ENCODE assay signal across 10 mouse cellular contexts in genomic region chr12:30003680-30004364, GRCm38 (mm10).
DNase-seq lines count a peak whose midpoint lies in the region; ATAC-seq and TF ChIP-seq lines count a peak whose summit lies in the region.
"Had no signal": no experiment of that assay in that cellular context is flagged by ENCODE, and none has a peak within 500 bp of the region (broad histone marks: within the 10 kb centered on the region; RNA-seq: fewer than 3 reads in every experiment).

No protein-coding gene starts in this region.

- no peaks in the 10 kb centered on the region for H3K4me1 ChIP-seq in hindbrain, embryonic 11.5 days (replicated peaks; ENCODE audit: control insufficient read depth, insufficient read depth, low read length)
- no peaks in the 10 kb centered on the region for H3K4me1 ChIP-seq in hindbrain, embryonic 10.5 days (replicated peaks)
- peaks cover 4% of the 10 kb centered on the region; the same call in 1 of the 2 replicates for H3K4me1 ChIP-seq in midbrain, embryonic 14.5 days (ENCODE audit: control insufficient read depth, insufficient read depth, low read length)
- H3K4me1 ChIP-seq in lung, adult 2 months (ENCODE audit: control insufficient read depth, insufficient read depth, low read length): no peaks in the 10 kb centered on the region

- H3K9ac ChIP-seq in hindbrain, embryonic 11.5 days (ENCODE audit: low read depth, low read length): no peak overlapping the region
- no peak overlapping the region for H3K9ac ChIP-seq in midbrain, embryonic 14.5 days (replicated peaks; ENCODE audit: low read length)

- TF ChIP-seq CTCF in lung, adult 2 months (IDR thresholded peaks at IDR 0.05; ENCODE audit: insufficient read depth, low read length): no peak

- no peaks in the 10 kb centered on the region for H3K9me3 ChIP-seq in hindbrain, embryonic 11.5 days (ENCODE audit: control insufficient read depth, low read length)
- H3K9me3 ChIP-seq in hindbrain, embryonic 10.5 days: no peaks in the 10 kb centered on the region
- no peaks in the 10 kb centered on the region for H3K9me3 ChIP-seq in midbrain, embryonic 14.5 days (ENCODE audit: control insufficient read depth, low read length)

- peak; percentile 11 for DNase-seq in hindbrain, embryonic 11.5 days (ENCODE audit: low spot score)
- DNase-seq in hindbrain, embryonic 10.5 days (ENCODE audit: low spot score): no peak
- peak; percentile 60 for DNase-seq in adrenal gland, postnatal 14 days
- DNase-seq in heart, adult 8-10 months (ENCODE audit: low spot score): peak; percentile 24
- DNase-seq in midbrain, embryonic 14.5 days: peak; percentile 9
- DNase-seq in lung, adult 2 months: no peak
- DNase-seq in lung, postnatal 14 days: no peak

- no peaks in the 10 kb centered on the region for H3K27me3 ChIP-seq in hindbrain, embryonic 11.5 days (ENCODE audit: control insufficient read depth, insufficient read depth, low read length)
- H3K27me3 ChIP-seq in hindbrain, embryonic 10.5 days (ENCODE audit: insufficient read depth, poor library complexity, severe bottlenecking): no peaks in the 10 kb centered on the region
- H3K27me3 ChIP-seq in midbrain, embryonic 14.5 days (ENCODE audit: control insufficient read depth, insufficient read depth, low read length): no peaks in the 10 kb centered on the region

- 76% methylated on average over 14 of the region's 14 CpGs for WGBS in hindbrain, embryonic 11.5 days
- WGBS in hindbrain, embryonic 10.5 days: 81% methylated on average over 14 of the region's 14 CpGs
- WGBS in midbrain, embryonic 14.5 days: 53% methylated on average over 14 of the region's 14 CpGs
- WGBS in lung, adult 2 months: 75% methylated on average over 14 of the region's 14 CpGs

- H3K4me3 ChIP-seq in hindbrain, embryonic 11.5 days (ENCODE audit: low read depth, low read length): no peak overlapping the region
- no peak overlapping the region for H3K4me3 ChIP-seq in hindbrain, embryonic 10.5 days
- no peak overlapping the region for H3K4me3 ChIP-seq in midbrain, embryonic 14.5 days (replicated peaks; ENCODE audit: low read depth, low read length)
- no peak overlapping the region for H3K4me3 ChIP-seq in lung, adult 2 months (replicated peaks; ENCODE audit: extremely low read depth, low read depth, low read length)

- no peak for TF ChIP-seq POLR2A in lung, adult 2 months (IDR thresholded peaks at IDR 0.05; ENCODE audit: borderline replicate concordance, extremely low read depth, low read depth, low read length)

- ATAC-seq in hindbrain, embryonic 11.5 days (ENCODE audit: low FRiP score): peak; percentile 56
- peak; percentile 16; the same call in 1 of the 2 replicates for ATAC-seq in midbrain, embryonic 14.5 days (ENCODE audit: low FRiP score, low TSS enrichment)
- ATAC-seq in erythroblast, adult 5-6 weeks (replicated peaks; ENCODE audit: low FRiP score, poor library complexity, severe bottlenecking): no peak

- no peak overlapping the region for H3K4me2 ChIP-seq in hindbrain, embryonic 11.5 days (replicated peaks; ENCODE audit: low read depth, low read length)
- H3K4me2 ChIP-seq in midbrain, embryonic 14.5 days (ENCODE audit: low read length): no peak overlapping the region

- H3K27ac ChIP-seq in hindbrain, embryonic 11.5 days (ENCODE audit: low read depth, low read length): no peak overlapping the region
- H3K27ac ChIP-seq in hindbrain, embryonic 10.5 days: no peak overlapping the region
- H3K27ac ChIP-seq in midbrain, embryonic 14.5 days (replicated peaks; ENCODE audit: low read depth, low read length): peak overlapping the region; percentile 41
- H3K27ac ChIP-seq: macrophage had no signal

- H3K36me3 ChIP-seq in hindbrain, embryonic 11.5 days (ENCODE audit: control insufficient read depth, insufficient read depth, low read length): peaks cover 13% of the 10 kb centered on the region
- peaks cover 97% of the 10 kb centered on the region for H3K36me3 ChIP-seq in hindbrain, embryonic 10.5 days
- peaks cover 84% of the 10 kb centered on the region for H3K36me3 ChIP-seq in midbrain, embryonic 14.5 days (ENCODE audit: control insufficient read depth, insufficient read depth, low read length)
- H3K36me3 ChIP-seq: G1E had no signal

Comparison
In these comparisons a context has a peak if more than half of its experiments do, and no peak if none do; other contexts are left out.
1. DNase-seq: peak in hindbrain, embryonic 11.5 days (single experiment), adrenal gland, postnatal 14 days (single experiment), heart, adult 8-10 months (single experiment) and midbrain, embryonic 14.5 days (single experiment); none in hindbrain, embryonic 10.5 days (single experiment), lung, adult 2 months (single experiment) and lung, postnatal 14 days (single experiment).